Mouse (Mus musculus): ENCODE measurements around the gene Agbl4. TPM values are rescaled to one million over a fixed set of nuclear protein-coding genes. Genes with fewer than 3 reads are reported as not detected.
"Not testable (repeated sequence)": the region's sequence is repeated elsewhere in the genome, so short reads cannot be mapped to it uniquely, and the experiment has no call there.

The Agbl4 gene
- polyA plus RNA-seq, 2 experiments = 0.17 to 0.21 TPM

DNA sequence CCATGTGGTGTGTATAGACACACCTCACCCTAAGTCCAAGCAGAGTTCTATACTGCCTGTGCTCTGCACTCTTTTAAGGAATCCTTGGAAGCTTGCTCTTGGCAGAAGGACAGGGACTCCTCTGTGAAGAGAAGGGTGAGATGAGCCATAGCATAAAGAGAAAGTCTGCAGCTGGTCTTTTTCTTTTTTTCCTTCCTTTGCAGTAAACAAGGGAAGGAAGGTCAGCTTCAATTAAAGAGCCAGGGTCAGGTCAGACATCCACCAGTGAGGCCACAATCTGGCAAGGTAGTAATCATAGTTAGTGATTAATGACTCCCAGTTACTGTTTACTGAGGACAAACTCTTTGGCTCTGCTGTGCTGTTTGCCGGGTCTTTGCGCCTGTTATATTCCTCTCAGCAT is 802.6 kb downstream of the Agbl4 start:
- Histone ChIP-seq H3K4me2 (replicated peaks; ENCODE audit: low read depth, low read length, severe bottlenecking) (no peak overlapping the region), H3K4me1 (ENCODE audit: control insufficient read depth, insufficient read depth, low read length) (no peaks in the 10 kb centered on the region), H3K36me3 (ENCODE audit: control insufficient read depth, insufficient read depth, low read length) (no peaks in the 10 kb centered on the region), H3K4me3 (replicated peaks; ENCODE audit: low read length) (no peak overlapping the region), H3K27ac (replicated peaks; ENCODE audit: low read depth, low read length) (no peak overlapping the region), H3K27me3 (ENCODE audit: control insufficient read depth, insufficient read depth, low read length) (no peaks in the 10 kb centered on the region), H3K9me3 (ENCODE audit: control insufficient read depth, low read length) (no peaks in the 10 kb centered on the region), H3K9ac (ENCODE audit: low read depth, low read length, severe bottlenecking) (no peak overlapping the region)
- DNase-seq (ENCODE audit: low spot score) = no peak
- WGBS = 22% methylated on average over 2 of the region's 2 CpGs
- no peak for TF ChIP-seq POLR2A (IDR thresholded peaks at IDR 0.05; ENCODE audit: borderline replicate concordance, extremely low read depth, insufficient read depth, insufficient read length)
- ATAC-seq (ENCODE audit: low FRiP score, low read depth) = no peak

DNA sequence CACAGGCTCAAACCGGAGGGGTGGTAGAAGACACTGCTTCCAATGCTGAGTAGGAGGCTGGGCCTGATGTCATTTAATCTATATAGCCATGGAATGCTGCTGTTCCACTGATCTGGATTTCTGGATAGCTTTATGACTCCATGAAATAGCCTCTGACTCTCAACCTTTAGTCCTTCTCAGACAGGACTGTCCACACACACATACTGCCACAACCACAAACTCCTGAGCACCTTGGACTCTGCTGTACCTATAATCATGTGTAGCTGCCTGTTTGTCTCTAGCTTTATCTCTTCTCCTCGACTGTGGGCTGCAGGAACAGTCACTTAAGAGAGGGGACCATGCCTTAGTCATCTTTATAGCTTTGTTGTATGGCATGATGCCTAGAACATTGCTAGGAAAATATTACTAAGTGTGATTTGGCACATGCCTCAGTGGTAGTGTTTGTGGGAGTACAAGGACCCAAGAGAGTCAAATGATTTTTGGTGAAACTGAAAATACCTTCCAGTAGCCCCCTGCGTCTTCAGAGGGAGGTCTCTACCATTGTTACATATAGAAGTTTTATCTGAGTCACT is 817.8 kb downstream of the Agbl4 start:
- Histone ChIP-seq H3K36me3 (ENCODE audit: control insufficient read depth, insufficient read depth, low read length) (no peaks in the 10 kb centered on the region), H3K9ac (ENCODE audit: low read depth, low read length, severe bottlenecking) (no peak overlapping the region), H3K27ac (replicated peaks; ENCODE audit: low read depth, low read length) (no peak overlapping the region), H3K27me3 (ENCODE audit: control insufficient read depth, insufficient read depth, low read length) (no peaks in the 10 kb centered on the region), H3K9me3 (ENCODE audit: control insufficient read depth, low read length) (no peaks in the 10 kb centered on the region), H3K4me1 (ENCODE audit: control insufficient read depth, insufficient read depth, low read length) (no peaks in the 10 kb centered on the region), H3K4me2 (replicated peaks; ENCODE audit: low read depth, low read length, severe bottlenecking) (no peak overlapping the region), H3K4me3 (replicated peaks; ENCODE audit: low read length) (no peak overlapping the region)
- ATAC-seq (ENCODE audit: low FRiP score, low read depth) = no peak
- no peak for TF ChIP-seq POLR2A (IDR thresholded peaks at IDR 0.05; ENCODE audit: borderline replicate concordance, extremely low read depth, insufficient read depth, insufficient read length)
- DNase-seq (ENCODE audit: low spot score) = no peak
- WGBS = 72% methylated on average over 3 of the region's 3 CpGs

DNA sequence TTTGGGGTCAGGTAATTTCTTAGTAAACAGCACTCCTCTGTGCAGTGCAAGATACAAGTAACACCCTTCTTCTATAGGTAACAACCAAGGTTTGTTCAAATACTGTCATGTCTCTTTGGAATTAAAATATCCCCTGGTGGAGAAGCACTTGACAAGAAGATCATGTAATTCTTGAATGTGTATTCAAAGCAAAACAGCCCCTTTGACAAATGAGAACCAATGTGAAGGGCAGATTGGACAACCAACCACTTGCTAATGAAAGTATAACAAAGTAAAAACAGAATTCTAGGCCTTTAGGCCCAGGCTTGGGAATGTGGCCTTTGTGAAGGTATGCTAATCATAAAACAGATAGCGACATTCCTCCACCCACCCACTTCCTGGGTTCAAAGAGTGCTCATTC is 821.6 kb downstream of the Agbl4 start:
- H3K27me3 ChIP-seq (ENCODE audit: control insufficient read depth, insufficient read depth, low read length); H3K9me3 ChIP-seq (ENCODE audit: control insufficient read depth, low read length); H3K36me3 ChIP-seq (ENCODE audit: control insufficient read depth, insufficient read depth, low read length); H3K4me2 ChIP-seq (replicated peaks; ENCODE audit: low read depth, low read length, severe bottlenecking); ATAC-seq (ENCODE audit: low FRiP score, low read depth); DNase-seq (ENCODE audit: low spot score); H3K4me3 ChIP-seq (replicated peaks; ENCODE audit: low read length); H3K27ac ChIP-seq (replicated peaks; ENCODE audit: low read depth, low read length); H3K4me1 ChIP-seq (ENCODE audit: control insufficient read depth, insufficient read depth, low read length); H3K9ac ChIP-seq (ENCODE audit: low read depth, low read length, severe bottlenecking): not testable (repeated sequence)
- WGBS = 80% methylated on average over 1 of the region's 1 CpGs

DNA sequence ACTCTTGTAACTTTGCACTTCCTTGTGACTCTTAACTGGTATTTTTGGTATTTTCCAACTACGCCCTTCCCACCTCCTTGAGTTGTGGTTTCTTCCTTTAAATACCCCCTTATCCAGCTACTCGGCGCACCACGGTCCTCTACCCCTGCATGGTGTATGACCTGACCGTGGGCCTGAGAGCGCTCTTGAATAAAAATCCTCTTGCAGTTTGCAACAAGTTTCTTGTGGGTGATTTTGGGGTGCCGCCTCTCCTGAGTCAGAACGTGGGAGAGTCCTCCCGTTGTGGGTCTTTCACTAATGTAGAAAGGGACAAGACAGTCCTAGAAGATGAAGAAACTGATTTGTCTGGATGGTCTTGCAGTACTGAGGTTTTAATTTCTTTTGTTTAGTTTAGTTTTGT is 822.1 kb downstream of the Agbl4 start:
- DNase-seq (ENCODE audit: low spot score); H3K27ac ChIP-seq (replicated peaks; ENCODE audit: low read depth, low read length); H3K4me2 ChIP-seq (replicated peaks; ENCODE audit: low read depth, low read length, severe bottlenecking); H3K4me3 ChIP-seq (replicated peaks; ENCODE audit: low read length); H3K27me3 ChIP-seq (ENCODE audit: control insufficient read depth, insufficient read depth, low read length); H3K36me3 ChIP-seq (ENCODE audit: control insufficient read depth, insufficient read depth, low read length); H3K9ac ChIP-seq (ENCODE audit: low read depth, low read length, severe bottlenecking); ATAC-seq (ENCODE audit: low FRiP score, low read depth); H3K4me1 ChIP-seq (ENCODE audit: control insufficient read depth, insufficient read depth, low read length); H3K9me3 ChIP-seq (ENCODE audit: control insufficient read depth, low read length): not testable (repeated sequence)
- WGBS = 91% methylated on average over 9 of the region's 9 CpGs

DNA sequence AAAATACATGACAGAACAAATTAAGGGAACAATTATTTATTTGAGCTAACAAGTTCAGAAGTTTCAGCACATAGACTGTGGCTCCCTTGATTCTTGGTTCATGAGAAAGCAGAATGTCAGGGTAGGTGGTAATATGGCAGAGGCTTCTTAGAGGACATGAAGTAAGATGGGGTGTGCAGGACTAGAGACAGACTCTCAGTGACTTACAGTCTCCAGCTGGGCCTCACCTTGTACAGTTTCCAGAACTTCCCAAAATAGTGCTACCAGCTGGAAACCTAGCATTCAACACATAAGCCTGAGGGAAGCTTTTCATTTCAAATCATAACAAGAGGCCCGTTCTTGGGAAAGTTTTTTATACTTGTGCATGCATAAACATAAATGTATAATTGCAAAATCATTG is 836.4 kb downstream of the Agbl4 start:
- Histone ChIP-seq H3K9ac (ENCODE audit: low read depth, low read length, severe bottlenecking) (no peak overlapping the region), H3K4me1 (ENCODE audit: control insufficient read depth, insufficient read depth, low read length) (no peaks in the 10 kb centered on the region), H3K9me3 (ENCODE audit: control insufficient read depth, low read length) (no peaks in the 10 kb centered on the region), H3K4me3 (replicated peaks; ENCODE audit: low read length) (no peak overlapping the region), H3K4me2 (replicated peaks; ENCODE audit: low read depth, low read length, severe bottlenecking) (no peak overlapping the region), H3K27me3 (ENCODE audit: control insufficient read depth, insufficient read depth, low read length) (no peaks in the 10 kb centered on the region), H3K27ac (replicated peaks; ENCODE audit: low read depth, low read length) (no peak overlapping the region), H3K36me3 (ENCODE audit: control insufficient read depth, insufficient read depth, low read length) (no peaks in the 10 kb centered on the region)
- TF ChIP-seq POLR2A (IDR thresholded peaks at IDR 0.05; ENCODE audit: borderline replicate concordance, extremely low read depth, insufficient read depth, insufficient read length) = no peak
- 64% methylated on average over 1 of the region's 1 CpGs for WGBS
- ATAC-seq (ENCODE audit: low FRiP score, low read depth) (no peak), DNase-seq (ENCODE audit: low spot score) (no peak)

DNA sequence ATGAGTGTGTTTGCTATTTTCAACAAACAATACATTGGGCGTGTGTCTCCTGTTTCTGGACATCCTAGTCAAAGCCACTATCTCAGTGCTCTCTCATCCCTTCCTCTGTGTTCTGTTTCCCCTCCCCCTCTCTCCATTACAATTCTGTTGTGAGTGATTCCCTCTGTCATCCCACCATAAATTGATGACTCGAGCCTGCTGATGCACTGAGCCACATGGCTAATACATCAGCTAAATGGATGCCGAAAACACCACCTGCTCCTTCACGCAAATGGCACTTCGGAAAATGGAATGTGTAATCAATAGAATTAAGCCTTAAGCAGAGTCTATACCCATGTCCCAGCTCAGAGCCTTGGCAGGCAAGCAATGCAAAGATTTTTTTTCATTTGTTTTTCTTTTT is 854.5 kb downstream of the Agbl4 start:
- H3K36me3 ChIP-seq (ENCODE audit: control insufficient read depth, insufficient read depth, low read length) = no peaks in the 10 kb centered on the region
- no peaks in the 10 kb centered on the region for H3K9me3 ChIP-seq (ENCODE audit: control insufficient read depth, low read length)
- no peak overlapping the region for H3K9ac ChIP-seq (ENCODE audit: low read depth, low read length, severe bottlenecking)
- H3K27ac ChIP-seq (replicated peaks; ENCODE audit: low read depth, low read length) = no peak overlapping the region
- no peak for DNase-seq (ENCODE audit: low spot score)
- no peak overlapping the region for H3K4me2 ChIP-seq (replicated peaks; ENCODE audit: low read depth, low read length, severe bottlenecking)
- no peaks in the 10 kb centered on the region for H3K4me1 ChIP-seq (ENCODE audit: control insufficient read depth, insufficient read depth, low read length)
- no peak for TF ChIP-seq POLR2A (IDR thresholded peaks at IDR 0.05; ENCODE audit: borderline replicate concordance, extremely low read depth, insufficient read depth, insufficient read length)
- no peak overlapping the region for H3K4me3 ChIP-seq (replicated peaks; ENCODE audit: low read length)
- H3K27me3 ChIP-seq (ENCODE audit: control insufficient read depth, insufficient read depth, low read length) = no peaks in the 10 kb centered on the region
- WGBS = 81% methylated on average over 5 of the region's 5 CpGs
- ATAC-seq (ENCODE audit: low FRiP score, low read depth) = no peak
